ENCODE assay signal across 14 mouse cellular contexts in genomic region chr8:47409061-47409460, GRCm38 (mm10). TPM values are rescaled to one million over a fixed set of nuclear protein-coding genes. Genes with fewer than 3 reads are reported as not detected.
DNase-seq lines count a peak whose midpoint lies in the region; ATAC-seq and TF ChIP-seq lines count a peak whose summit lies in the region.
"Had no signal": no experiment of that assay in that cellular context is flagged by ENCODE, and none has a peak within 500 bp of the region (broad histone marks: within the 10 kb centered on the region; RNA-seq: fewer than 3 reads in every experiment).

No protein-coding gene starts in this region.

- peaks cover 62% of the 10 kb centered on the region for H3K27me3 ChIP-seq in hindbrain, embryonic 12.5 days
- H3K27me3 ChIP-seq in hindbrain, embryonic 16.5 days (replicated peaks; ENCODE audit: control insufficient read depth, insufficient read depth, low read length): peaks cover 36% of the 10 kb centered on the region
- 0 out of 2 replicates have a peak, but pooled peaks cover 14% of the 10 kb centered on the region for H3K27me3 ChIP-seq in stomach, embryonic 14.5 days (ENCODE audit: control insufficient read depth, insufficient read depth, low read length)
- H3K27me3 ChIP-seq in stomach, postnatal 0 days (ENCODE audit: control insufficient read depth, insufficient read depth, low read length): peaks cover 3% of the 10 kb centered on the region; the same call in 1 of the 2 replicates
- H3K27me3 ChIP-seq in stomach, embryonic 16.5 days (ENCODE audit: control insufficient read depth, insufficient read depth, low read length): peaks cover 24% of the 10 kb centered on the region

- WGBS in hindbrain, embryonic 12.5 days: 5% methylated on average over 8 of the region's 8 CpGs
- 8% methylated on average over 8 of the region's 8 CpGs for WGBS in hindbrain, embryonic 16.5 days
- 12% methylated on average over 8 of the region's 8 CpGs for WGBS in stomach, embryonic 14.5 days
- WGBS in stomach, postnatal 0 days: 23% methylated on average over 8 of the region's 8 CpGs
- WGBS in stomach, embryonic 16.5 days: 20% methylated on average over 8 of the region's 8 CpGs

- H3K27ac ChIP-seq in hindbrain, embryonic 12.5 days: no peak overlapping the region
- no peak overlapping the region for H3K27ac ChIP-seq in hindbrain, embryonic 16.5 days (ENCODE audit: low read depth, low read length)
- H3K27ac ChIP-seq in stomach, embryonic 14.5 days (ENCODE audit: low read length): no peak overlapping the region
- no peak overlapping the region for H3K27ac ChIP-seq in stomach, postnatal 0 days (replicated peaks)
- H3K27ac ChIP-seq in stomach, embryonic 16.5 days (ENCODE audit: low read length): no peak overlapping the region

- H3K9ac ChIP-seq in hindbrain, embryonic 12.5 days: no peak overlapping the region
- H3K9ac ChIP-seq in hindbrain, embryonic 16.5 days (ENCODE audit: low read depth, low read length): no peak overlapping the region; the same call in 1 of the 2 replicates
- no peak overlapping the region for H3K9ac ChIP-seq in stomach, embryonic 14.5 days (replicated peaks; ENCODE audit: low read depth, low read length)
- no peak overlapping the region for H3K9ac ChIP-seq in stomach, postnatal 0 days (ENCODE audit: low read length)
- H3K9ac ChIP-seq in stomach, embryonic 16.5 days (ENCODE audit: low read length): no peak overlapping the region

- ATAC-seq in hindbrain, embryonic 12.5 days (ENCODE audit: low FRiP score): no peak
- ATAC-seq in hindbrain, embryonic 16.5 days: no peak
- ATAC-seq in stomach, embryonic 14.5 days (ENCODE audit: insufficient number of reproducible peaks, insufficient read depth, low FRiP score, low read depth): no peak
- no peak for ATAC-seq in stomach, postnatal 0 days (ENCODE audit: low FRiP score, low TSS enrichment)
- no peak for ATAC-seq in stomach, embryonic 16.5 days (ENCODE audit: insufficient read depth, low FRiP score)

- no peak for TF ChIP-seq CTCF in stomach, postnatal 0 days (IDR thresholded peaks at IDR 0.05; ENCODE audit: low read depth)

- no peaks in the 10 kb centered on the region for H3K36me3 ChIP-seq in hindbrain, embryonic 12.5 days
- H3K36me3 ChIP-seq in hindbrain, embryonic 16.5 days (ENCODE audit: control insufficient read depth, insufficient read depth, low read length): no peaks in the 10 kb centered on the region
- no peaks in the 10 kb centered on the region for H3K36me3 ChIP-seq in stomach, embryonic 14.5 days (ENCODE audit: control insufficient read depth, insufficient read depth, low read length)
- H3K36me3 ChIP-seq in stomach, postnatal 0 days (ENCODE audit: control insufficient read depth, insufficient read depth, low read length): no peaks in the 10 kb centered on the region
- no peaks in the 10 kb centered on the region for H3K36me3 ChIP-seq in stomach, embryonic 16.5 days (ENCODE audit: control insufficient read depth, insufficient read depth, low read length)

- no peak for TF ChIP-seq EP300 in stomach, postnatal 0 days (optimal IDR thresholded peaks at IDR 0.05)

- 0 out of 2 replicates have a peak overlapping the region, but pooled peaks have one; percentile 17 for H3K4me2 ChIP-seq in hindbrain, embryonic 12.5 days (replicated peaks)
- no peak overlapping the region for H3K4me2 ChIP-seq in hindbrain, embryonic 16.5 days (ENCODE audit: low read length)
- 0 out of 2 replicates have a peak overlapping the region, but pooled peaks have one; percentile 22 for H3K4me2 ChIP-seq in stomach, embryonic 14.5 days (replicated peaks; ENCODE audit: low read depth, low read length)
- no peak overlapping the region for H3K4me2 ChIP-seq in stomach, postnatal 0 days (replicated peaks; ENCODE audit: low read depth)
- H3K4me2 ChIP-seq in stomach, embryonic 16.5 days (ENCODE audit: low read depth, low read length): 0 out of 2 replicates have a peak overlapping the region, but pooled peaks have one; percentile 24

- peak; percentile 18 for DNase-seq in embryo, embryonic 9.5 days (ENCODE audit: extremely low spot score)
- DNase-seq in embryo, embryonic 10 days (ENCODE audit: low spot score): no peak
- DNase-seq in stomach, postnatal 0 days (ENCODE audit: low spot score): no peak
- DNase-seq in cerebellum, postnatal 4 days (ENCODE audit: low spot score in 2 of 2): no peak
- DNase-seq: cerebellum, postnatal 10 days; heart, postnatal 14 days; kidney, postnatal 36 days; layer of hippocampus, postnatal 36 days; thymus, postnatal 14 days had no signal

- H3K4me3 ChIP-seq in hindbrain, embryonic 12.5 days: no peak overlapping the region
- no peak overlapping the region for H3K4me3 ChIP-seq in hindbrain, embryonic 16.5 days (ENCODE audit: low read length)
- H3K4me3 ChIP-seq in stomach, embryonic 14.5 days (ENCODE audit: low read depth, low read length): no peak overlapping the region
- H3K4me3 ChIP-seq in stomach, postnatal 0 days (ENCODE audit: low read depth, low read length): no peak overlapping the region
- 0 out of 2 replicates have a peak overlapping the region, but pooled peaks have one; percentile 6 for H3K4me3 ChIP-seq in stomach, embryonic 16.5 days (replicated peaks; ENCODE audit: low read length)
- H3K4me3 ChIP-seq: myocyte had no signal

- H3K4me1 ChIP-seq in hindbrain, embryonic 12.5 days: peaks cover 23% of the 10 kb centered on the region
- H3K4me1 ChIP-seq in hindbrain, embryonic 16.5 days (ENCODE audit: control insufficient read depth, insufficient read depth, low read depth, low read length): peaks cover 20% of the 10 kb centered on the region
- peaks cover 5% of the 10 kb centered on the region for H3K4me1 ChIP-seq in stomach, embryonic 14.5 days (ENCODE audit: control insufficient read depth, insufficient read depth, low read length)
- no peaks in the 10 kb centered on the region for H3K4me1 ChIP-seq in stomach, postnatal 0 days (replicated peaks; ENCODE audit: control insufficient read depth, insufficient read depth)
- H3K4me1 ChIP-seq in stomach, embryonic 16.5 days (ENCODE audit: control insufficient read depth, insufficient read depth, low read length): peaks cover 7% of the 10 kb centered on the region; the same call in 1 of the 2 replicates

- H3K9me3 ChIP-seq in hindbrain, embryonic 12.5 days (replicated peaks): no peaks in the 10 kb centered on the region
- no peaks in the 10 kb centered on the region for H3K9me3 ChIP-seq in hindbrain, embryonic 16.5 days (ENCODE audit: control insufficient read depth, low read length)
- no peaks in the 10 kb centered on the region for H3K9me3 ChIP-seq in stomach, embryonic 14.5 days (ENCODE audit: control insufficient read depth, low read depth, low read length)
- no peaks in the 10 kb centered on the region for H3K9me3 ChIP-seq in stomach, postnatal 0 days (ENCODE audit: control insufficient read depth, low read length)
- no peaks in the 10 kb centered on the region for H3K9me3 ChIP-seq in stomach, embryonic 16.5 days (replicated peaks; ENCODE audit: control insufficient read depth, low read length)

RNA-seq across cellular contexts. Expression of gene Stox2, which starts 37.1 kb away (rescaled TPM):
- 40.2 and 41.2 TPM in 2 replicates for polyA plus RNA-seq in hindbrain, embryonic 12.5 days (2016; fragmentation: Nextera tagmentation; extraction: Ambion mirVana)
- 28.5 and 30.3 TPM in 2 replicates for polyA plus RNA-seq in hindbrain, embryonic 16.5 days (2015; fragmentation: Nextera tagmentation; extraction: Ambion mirVana)
- 19.2 and 20.5 TPM in 2 replicates for polyA plus RNA-seq in stomach, embryonic 14.5 days (2014; fragmentation: Nextera tagmentation; extraction: Ambion mirVana)
- polyA plus RNA-seq in stomach, postnatal 0 days (2015; fragmentation: Nextera tagmentation; extraction: Ambion mirVana): 5.1 and 5.7 TPM in 2 replicates
- polyA plus RNA-seq in stomach, embryonic 16.5 days (2015; fragmentation: Nextera tagmentation; extraction: Ambion mirVana): 8.7 and 9.2 TPM in 2 replicates
- polyA plus RNA-seq: myocyte had no signal

Comparison
In these comparisons a context has a peak if more than half of its experiments do, and no peak if none do; other contexts are left out.
1. H3K4me2 ChIP-seq: peak in hindbrain, embryonic 12.5 days (single experiment), stomach, embryonic 14.5 days (single experiment) and stomach, embryonic 16.5 days (single experiment); none in hindbrain, embryonic 16.5 days (single experiment) and stomach, postnatal 0 days (single experiment).